Mouse (Mus musculus) adrenal gland, postnatal 10 days (tissue): ENCODE results near the gene Ano2. TPM values are rescaled to one million over a fixed set of nuclear protein-coding genes. Genes with fewer than 3 reads are reported as not detected.

ENCODE experiments used
- DNase-seq: peaks from one replicate; pipeline ENCODE4 v3.0.0; 2021; ENCODE audit warnings: mixed read lengths
- total RNA-seq, 2 experiments: library from RNA; stranded (reverse); gene quantifications; 2 replicates each; pipeline ENCODE4 v1.2.3; 2021

The Ano2 gene
- total RNA-seq, 2 experiments from 2014 or later = 0.36 to 0.54 TPM

DNA sequence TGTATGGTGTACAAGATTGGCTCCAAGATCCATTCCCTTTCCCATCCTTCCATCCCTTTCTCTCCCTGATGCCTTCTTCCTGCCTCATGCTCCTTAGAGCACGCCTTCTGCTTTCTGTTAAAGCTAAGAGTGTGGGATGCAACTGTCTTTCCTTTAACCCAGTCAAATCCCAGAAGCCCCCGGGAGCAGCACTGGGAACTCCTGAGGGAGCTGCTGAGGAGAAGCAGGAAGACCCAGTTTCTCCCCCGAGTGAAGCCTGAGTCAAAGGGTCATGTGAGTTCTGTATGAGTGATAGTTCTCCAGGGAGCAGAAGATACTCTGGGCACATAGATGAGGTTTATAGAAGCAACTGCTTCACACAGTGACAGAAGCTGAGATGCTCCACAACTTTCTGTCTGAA is 367.5 kb downstream of the Ano2 start:
- DNase-seq = no peak

DNA sequence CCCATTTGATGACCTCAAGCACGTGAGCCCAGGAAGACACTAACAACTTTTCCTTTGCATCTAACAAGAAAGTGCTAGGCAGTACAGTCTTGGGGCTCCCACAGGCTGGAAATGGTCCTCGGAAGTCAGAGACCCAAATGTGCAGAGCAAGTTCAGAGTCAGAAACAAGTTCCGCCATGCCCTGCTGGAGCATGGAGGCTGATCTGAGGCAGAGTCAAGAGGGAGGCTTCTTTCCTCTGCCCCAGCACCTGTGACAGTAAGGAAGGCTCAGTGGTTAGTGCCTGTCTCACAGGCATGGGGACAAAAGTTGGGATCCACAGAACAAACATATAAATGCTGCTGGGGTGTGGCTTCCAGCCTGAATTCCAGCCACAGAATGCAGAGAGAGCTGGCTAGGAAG is 390.3 kb downstream of the Ano2 start:
- no peak for DNase-seq

DNA sequence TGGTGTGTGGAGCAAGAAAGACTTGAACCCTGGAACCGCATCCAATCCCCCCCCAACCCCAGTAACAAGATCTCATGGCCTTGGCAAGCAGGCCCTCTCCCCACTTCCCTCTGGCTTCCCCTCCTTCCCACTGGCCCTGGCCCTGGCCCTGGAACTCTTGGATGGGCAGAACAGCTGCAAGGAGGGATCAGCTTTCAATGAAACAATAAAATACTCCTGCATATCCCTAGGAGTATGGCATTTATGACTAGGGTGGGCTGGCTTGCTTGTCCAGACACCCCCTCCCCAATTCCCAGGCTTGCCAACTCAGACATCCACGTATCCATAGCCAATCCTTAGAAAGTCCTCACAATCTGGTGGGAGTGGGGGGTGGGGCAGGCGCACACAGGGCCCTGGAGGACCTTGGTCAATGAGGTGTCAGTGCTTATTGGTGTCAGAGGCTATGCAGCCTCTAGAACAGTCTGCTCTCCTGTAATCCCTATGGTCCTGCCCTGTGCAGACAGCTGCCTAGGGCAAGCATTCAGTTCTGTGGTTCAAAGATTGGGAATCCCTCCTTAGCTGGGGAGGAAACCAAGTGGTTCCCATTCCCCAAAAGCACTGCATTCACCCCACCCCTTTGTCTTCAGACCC is 396.2 kb downstream of the Ano2 start:
- no peak for DNase-seq

DNA sequence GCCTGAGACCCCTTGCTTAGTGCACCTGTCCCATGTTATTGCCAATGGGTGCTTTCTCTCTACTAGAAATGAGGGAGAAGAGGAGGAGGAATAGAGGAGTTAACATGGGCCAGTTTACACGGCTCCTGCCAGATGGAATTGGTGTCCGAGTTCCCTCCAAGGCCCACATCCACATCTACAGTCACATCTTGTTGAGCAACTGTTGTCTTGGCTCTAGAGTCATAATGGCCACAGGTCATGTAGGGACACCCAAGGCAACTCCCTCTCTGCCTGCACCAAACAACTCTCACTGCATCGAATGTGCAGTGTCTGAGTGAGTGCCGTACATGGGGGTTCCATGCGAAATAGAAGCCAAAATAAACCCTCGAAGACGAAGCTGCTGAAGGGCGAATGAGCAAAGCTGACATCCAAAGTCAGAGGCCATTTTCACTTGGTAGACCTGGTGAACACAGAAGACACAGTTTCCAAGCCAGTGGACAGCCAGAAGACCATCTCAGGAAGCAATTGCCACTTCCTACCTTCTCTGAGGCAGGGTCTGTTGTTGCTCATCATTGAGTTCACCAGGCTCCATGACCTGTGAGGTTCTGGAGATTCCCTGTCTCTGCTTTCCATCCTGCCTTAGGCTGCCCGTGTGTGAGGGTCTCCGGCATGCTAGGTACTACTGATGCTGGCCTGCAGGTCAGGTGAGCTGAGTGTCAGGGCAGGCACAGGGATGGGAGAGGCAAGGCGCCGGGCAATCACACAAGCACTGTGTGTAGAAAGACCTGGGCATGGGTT is 398.5 kb downstream of the Ano2 start:
- DNase-seq = peak; percentile 30

Other genes starting within 250 kb of the Ano2 start
- gene Cd9, start 195.6 kb upstream of the Ano2 start, total RNA-seq = 100 to 1,000 TPM; 120 TPM
- 10 to 100 TPM; 22.4 to 25.2 TPM for gene Vwf, start 143.6 kb upstream of the Ano2 start, total RNA-seq